Mouse (Mus musculus) cerebellum, adult 2 months (tissue): ENCODE results near the gene 1810009J06Rik.

ENCODE experiments used
- CTCF ChIP-seq: fragments of 200-500 bp; IDR thresholded peaks from 2 replicates; pipeline ENCODE4 v1.5.1; 2011; ENCODE audit warnings: low read depth, mild to moderate bottlenecking, control low read depth, low read length, moderate library complexity, borderline replicate concordance; ENCODE audit not compliant: insufficient read depth
- POLR2A ChIP-seq: fragments of 200-500 bp; IDR thresholded peaks from 2 replicates; pipeline ENCODE4 v1.6.1; 2011; ENCODE audit warnings: low read length, control low read depth, borderline replicate concordance; ENCODE audit not compliant: insufficient read depth

GRCm38 (mm10) chr6:41015065-41015464 lies 50.5 kb downstream of the 1810009J06Rik start:
- no peak for TF ChIP-seq CTCF
- no peak for TF ChIP-seq POLR2A
